Mouse (Mus musculus) erythroid progenitor cell, adult 5-6 weeks (primary cell): ENCODE results near the gene 2900011O08Rik. TPM values are rescaled to one million over a fixed set of nuclear protein-coding genes. Genes with fewer than 3 reads are reported as not detected.

Experiments used
- ATAC-seq: replicated peaks from 2 replicates; pipeline ENCODE4 v1.8.0; 2016; ENCODE audit warnings: moderate number of reproducible peaks, mild to moderate bottlenecking, moderate TSS enrichment, inconsistent platforms; ENCODE audit not compliant: poor library complexity, low FRiP score, severe bottlenecking
- total RNA-seq, 2 experiments: library from RNA; stranded (forward) in 1 of 2; stranded (reverse) in 1 of 2; fragments of 150-400 nt in 1 of 2; fragments of 186-747, 209-891 nt in 1 of 2; gene quantifications; 2 replicates each; pipeline versions ENCODE4 v1.2.3 to v1.2.4; 2015 to 2017; ENCODE audit warnings: low replicate concordance in 2 of 2

Gene 2900011O08Rik
- total RNA-seq, 2 experiments from 2014 or later: not detected

DNA sequence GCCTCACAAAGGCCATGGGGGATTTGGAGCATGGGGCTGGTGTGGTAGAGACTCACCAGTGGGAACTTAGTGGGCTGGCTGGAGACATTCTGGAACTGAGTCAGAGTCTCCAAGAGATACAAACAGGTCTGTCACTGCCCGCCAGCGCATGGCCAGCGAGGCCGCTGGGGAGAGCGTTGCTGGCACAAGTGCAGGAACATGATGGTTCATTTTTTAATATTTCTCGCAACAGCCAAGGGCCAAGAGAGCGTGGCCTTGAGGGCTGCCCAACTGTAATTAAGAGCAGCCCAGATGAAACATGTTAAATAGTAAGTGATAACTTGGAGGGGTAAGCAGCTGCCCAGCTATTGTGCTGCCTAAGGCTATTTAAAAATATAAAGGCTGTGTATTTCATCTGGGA, 138.3 kb downstream of the 2900011O08Rik start:
- no peak for ATAC-seq

DNA sequence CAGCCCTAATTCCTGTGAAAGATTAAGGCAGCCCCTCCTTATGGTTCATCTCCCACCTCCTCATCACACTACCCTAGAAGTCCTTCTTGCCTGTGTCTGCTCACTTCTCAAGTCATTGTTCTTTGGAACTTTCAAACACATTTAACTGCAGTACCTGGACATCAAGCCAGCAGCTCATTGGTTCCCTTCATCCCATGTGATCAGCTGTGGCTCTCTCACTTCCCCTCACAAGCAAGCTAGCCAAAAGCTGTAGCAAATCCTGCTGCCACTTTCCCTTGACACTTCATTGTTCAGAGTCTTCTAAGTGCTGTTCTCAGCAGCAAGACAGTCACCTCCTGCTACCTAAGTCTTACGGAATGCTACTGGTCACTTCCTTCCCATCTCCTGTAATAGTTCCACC, 138.8 kb downstream of the 2900011O08Rik start:
- ATAC-seq: no peak

DNA sequence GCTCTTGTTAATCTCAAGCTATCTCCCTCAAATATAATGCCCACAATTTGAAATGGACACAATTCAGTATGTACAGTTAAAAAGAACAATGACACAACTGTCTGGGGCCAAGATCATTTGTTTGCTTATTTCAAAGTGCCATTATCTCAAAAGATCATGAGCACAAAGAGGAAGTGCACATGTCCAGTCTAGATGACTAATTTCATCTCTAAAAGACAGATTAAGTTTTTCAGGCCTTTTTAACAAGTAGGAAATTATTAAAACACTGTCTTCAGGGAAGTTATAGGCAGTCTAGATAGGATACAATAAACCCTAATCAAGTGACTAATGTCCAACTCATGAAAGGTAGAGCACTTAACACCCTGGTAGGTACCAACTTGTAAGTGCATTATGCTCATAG, 142.6 kb downstream of the 2900011O08Rik start:
- ATAC-seq: no peak

- no peak for ATAC-seq
Observed at GRCm38 (mm10) chr16:14130796-14131195, 144.4 kb downstream of the 2900011O08Rik start.

DNA sequence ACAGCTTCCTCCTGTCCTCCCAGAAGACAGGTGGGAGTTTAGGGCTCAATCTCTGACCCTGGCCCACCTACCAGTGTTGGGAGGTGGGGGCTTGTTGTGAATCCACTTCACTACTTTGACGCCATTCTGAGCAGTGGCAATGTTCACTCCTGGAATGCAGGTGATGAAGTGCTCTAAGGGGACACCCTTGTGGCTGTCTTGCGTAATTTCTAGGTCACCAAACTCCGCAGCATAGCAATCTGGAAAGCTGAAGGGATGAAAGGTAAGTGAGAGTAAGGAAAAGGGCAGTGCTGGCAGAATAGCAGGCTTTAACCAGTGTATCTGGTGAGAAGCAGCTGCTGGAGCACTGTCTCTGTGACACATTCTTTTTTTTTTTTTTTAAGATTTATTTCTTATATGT, 145.0 kb downstream of the 2900011O08Rik start:
- no peak for ATAC-seq

DNA sequence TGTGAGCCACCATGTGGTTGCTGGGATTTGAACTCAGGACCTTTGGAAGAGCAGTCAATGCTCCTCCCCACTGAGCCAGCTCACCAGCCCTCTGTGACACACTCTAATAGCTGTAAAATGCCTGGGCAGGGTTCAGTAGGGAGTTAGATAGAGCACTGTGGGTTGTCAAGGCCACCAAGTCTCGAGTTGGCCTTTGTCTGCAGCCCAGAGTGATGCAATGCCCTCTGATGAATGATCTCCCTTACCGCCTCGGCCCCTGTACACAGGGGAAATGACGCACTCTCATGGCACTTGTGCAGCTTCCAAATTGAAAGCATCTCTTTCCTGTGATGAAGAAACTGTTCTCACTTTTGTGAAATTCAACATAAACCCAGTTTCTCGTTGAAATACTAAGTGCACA, 145.4 kb downstream of the 2900011O08Rik start:
- no peak for ATAC-seq

GRCm38 (mm10) chr16:14135014-14135413, 148.6 kb downstream of the 2900011O08Rik start:
- no peak for ATAC-seq

GRCm38 (mm10) chr16:14137976-14138561, 151.7 kb downstream of the 2900011O08Rik start:
- ATAC-seq: no peak

DNA sequence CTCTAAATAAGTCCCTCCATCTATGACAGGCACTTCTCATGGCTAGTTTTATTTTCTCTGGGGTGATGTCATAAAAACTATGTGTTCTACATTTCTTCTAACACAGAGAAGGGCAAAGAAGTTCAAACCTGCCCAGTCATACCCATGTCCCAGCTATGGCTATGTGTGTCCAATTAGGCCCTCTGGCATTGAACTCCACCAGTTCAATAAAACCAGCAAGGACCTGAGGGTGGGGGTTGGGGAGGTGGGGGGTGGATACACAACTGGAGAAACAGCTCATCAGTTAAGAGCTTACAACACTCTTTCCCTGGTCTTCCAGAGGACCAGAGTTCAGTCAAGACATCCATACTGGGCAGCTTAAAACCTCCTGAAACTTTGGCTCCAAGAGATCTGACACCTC, 152.7 kb downstream of the 2900011O08Rik start:
- no peak for ATAC-seq

DNA sequence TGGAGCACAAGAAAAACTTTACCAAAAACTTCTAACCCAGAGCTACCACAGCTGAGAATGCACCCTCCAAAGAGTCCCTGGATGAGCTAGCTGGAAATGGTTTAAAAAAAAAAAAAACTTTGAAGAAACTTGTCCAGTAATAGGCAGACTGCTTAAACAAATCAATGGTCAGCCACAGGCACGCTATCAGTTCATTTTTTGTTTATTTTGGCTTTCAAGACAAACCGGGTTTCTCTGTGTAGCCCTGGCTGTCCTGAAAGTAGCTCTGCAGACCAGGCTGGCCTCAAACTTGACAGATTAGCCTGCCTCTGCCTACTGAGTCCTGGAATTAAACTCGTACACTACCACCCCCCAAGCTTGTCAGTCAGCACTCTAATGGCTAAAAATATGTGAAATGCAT, 156.9 kb downstream of the 2900011O08Rik start:
- no peak for ATAC-seq

DNA sequence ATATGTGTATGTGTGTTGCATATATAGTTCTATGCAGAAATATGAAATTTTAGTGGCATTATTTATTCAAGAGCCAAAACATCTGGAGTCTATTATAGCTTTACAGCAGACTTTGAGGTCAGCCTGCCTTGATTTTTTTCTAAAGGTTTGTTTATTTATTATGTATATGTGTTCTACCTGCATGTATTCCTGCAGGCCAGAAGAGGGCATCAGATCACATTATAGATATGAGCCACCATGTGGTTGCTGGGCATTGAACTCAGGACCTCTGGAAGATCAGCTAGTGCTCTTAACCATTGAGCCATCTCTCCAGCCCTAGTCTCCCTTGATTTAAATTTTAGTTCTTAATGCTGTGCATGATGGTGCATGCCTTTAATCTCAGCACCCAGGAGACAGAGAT, 161.3 kb downstream of the 2900011O08Rik start:
- no peak for ATAC-seq

Other genes with a start within 250 kb of the 2900011O08Rik start
- 7.6 and 8.4 TPM in 2 replicates for gene Rrn3, start 205.9 kb upstream of the 2900011O08Rik start, total RNA-seq (2015; ENCODE audit: low replicate concordance)
- 8.7 and 10.0 TPM in 2 replicates for gene Rrn3, start 205.9 kb upstream of the 2900011O08Rik start, total RNA-seq (2017; ENCODE audit: low replicate concordance)
- gene Ntan1, start 167.8 kb upstream of the 2900011O08Rik start, total RNA-seq (2015; ENCODE audit: low replicate concordance): 22.0 and 25.6 TPM in 2 replicates
- 6.3 and 24.6 TPM in 2 replicates for gene Ntan1, start 167.8 kb upstream of the 2900011O08Rik start, total RNA-seq (2017; ENCODE audit: low replicate concordance)
- gene Pdxdc1, start 83.5 kb upstream of the 2900011O08Rik start, total RNA-seq (2015; ENCODE audit: low replicate concordance): 21.6 and 41.1 TPM in 2 replicates
- 26.1 and 33.0 TPM in 2 replicates for gene Pdxdc1, start 83.5 kb upstream of the 2900011O08Rik start, total RNA-seq (2017; ENCODE audit: low replicate concordance)
- not detected in 2 replicates for gene Mpv17l, start 83.4 kb upstream of the 2900011O08Rik start, total RNA-seq (2015; ENCODE audit: low replicate concordance)
- 1.2 TPM in 1 of 2 replicates, not detected in the other for gene Mpv17l, start 83.4 kb upstream of the 2900011O08Rik start, total RNA-seq (2017; ENCODE audit: low replicate concordance)
- gene Ifitm7, start 284 bp downstream of the 2900011O08Rik start, total RNA-seq (2015; ENCODE audit: low replicate concordance): not detected in 2 replicates
- not detected in 2 replicates for gene Ifitm7, start 284 bp downstream of the 2900011O08Rik start, total RNA-seq (2017; ENCODE audit: low replicate concordance)
- gene Nde1, start 176.7 kb downstream of the 2900011O08Rik start, total RNA-seq (2015; ENCODE audit: low replicate concordance): 258 and 271 TPM in 2 replicates
- 377 and 447 TPM in 2 replicates for gene Nde1, start 176.7 kb downstream of the 2900011O08Rik start, total RNA-seq (2017; ENCODE audit: low replicate concordance)
- 62.9 and 82.9 TPM in 2 replicates for gene Marf1, start 176.7 kb downstream of the 2900011O08Rik start, total RNA-seq (2015; ENCODE audit: low replicate concordance)
- gene Marf1, start 176.7 kb downstream of the 2900011O08Rik start, total RNA-seq (2017; ENCODE audit: low replicate concordance): 53.7 and 56.2 TPM in 2 replicates